Mouse (Mus musculus) central nervous system, embryonic 11.5 days (tissue): ENCODE data around the gene Klhdc3. TPM values are rescaled to one million over a fixed set of nuclear protein-coding genes. Genes with fewer than 3 reads are reported as not detected.

Experiments
- polyA plus RNA-seq: library from polyadenylated mRNA; depleted of rRNA; stranded (reverse); fragments of >200 nt; gene quantifications from 2 replicates; pipeline ENCODE4 v1.2.3, GENCODE M21; 2012; rRNA removed

Gene Klhdc3
- 94.0 and 115 TPM in 2 replicates for polyA plus RNA-seq

DNA sequence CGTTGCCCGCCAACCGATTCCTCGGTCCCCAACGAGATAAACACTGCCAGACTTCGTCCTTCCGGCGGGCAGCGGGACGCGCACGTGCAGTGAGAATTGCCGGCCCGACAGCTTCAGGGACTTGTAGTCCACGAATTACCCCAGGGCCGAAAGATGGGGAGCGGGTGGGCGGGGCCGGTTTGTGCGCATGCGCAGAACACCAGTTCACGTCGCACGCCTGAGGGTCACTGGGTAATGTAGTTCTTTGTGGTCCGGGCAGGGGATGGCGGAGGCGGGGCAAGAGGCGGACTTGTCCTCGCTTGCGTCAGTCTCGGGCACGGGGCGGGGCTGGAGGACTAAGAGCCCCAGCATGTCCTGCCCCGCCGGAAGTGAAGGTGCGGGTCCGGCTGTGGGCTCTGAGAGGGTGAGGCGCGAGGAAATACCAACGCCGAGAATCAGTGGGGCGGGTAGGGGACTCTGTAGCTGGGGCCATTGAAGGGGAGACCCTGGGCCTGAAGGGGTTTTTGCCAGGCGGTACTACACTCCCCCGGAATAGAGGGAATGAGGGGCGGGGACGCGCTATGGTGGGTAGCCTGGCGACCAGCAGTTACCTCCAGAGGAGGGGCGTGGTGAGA lies at the start of gene Klhdc3:
Gene Klhdc3, minus strand, starts transcription at position 155 of the 614 bp plus-strand sequence.

DNA sequence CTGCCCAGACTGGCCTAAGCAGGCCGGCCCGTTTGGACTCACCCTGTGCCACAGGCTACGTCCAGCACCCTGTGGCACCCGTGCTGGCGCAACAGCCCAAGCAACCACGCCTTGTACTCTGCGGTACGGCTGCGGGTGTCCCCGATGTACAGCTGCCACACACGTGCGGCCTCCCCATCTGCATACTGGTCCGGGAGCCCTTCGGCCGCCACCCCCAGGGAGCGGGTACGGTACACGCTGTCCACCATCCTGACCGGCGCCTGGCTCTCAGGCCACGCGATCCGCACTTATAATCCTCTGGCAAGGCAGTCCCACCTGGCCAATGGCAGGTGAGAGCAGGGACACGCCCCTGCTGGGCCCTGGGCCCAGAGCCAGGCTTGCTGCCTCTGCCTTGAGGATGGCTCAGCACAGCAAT lies 48.2 kb upstream of the Klhdc3 start, which contains the start of gene Gnmt:
Gene Gnmt, minus strand, starts transcription at position 265 of the 415 bp plus-strand sequence.

GRCm38 (mm10) chr17:46710959-46711597 lies 30.4 kb upstream of the Klhdc3 start, which contains the start of gene Pex6:
Gene Pex6, plus strand, starts transcription at chr17:46711463.

GRCm38 (mm10) chr17:46704887-46705835 lies 24.4 kb upstream of the Klhdc3 start, which contains the start of gene Ppp2r5d:
Gene Ppp2r5d, minus strand, starts transcription at chr17:46705111.

GRCm38 (mm10) chr17:46678416-46678815 lies 2.3 kb downstream of the Klhdc3 start, which contains the start of gene Mea1:
Gene Mea1, plus strand, starts transcription at chr17:46678793.

GRCm38 (mm10) chr17:46673850-46674529 lies 6.7 kb downstream of the Klhdc3 start, which contains the start of gene Rrp36:
Gene Rrp36, minus strand, starts transcription at chr17:46674352.

GRCm38 (mm10) chr17:46650232-46651031 lies 30.3 kb downstream of the Klhdc3 start, which contains the start of gene Cul7:
Gene Cul7, plus strand, starts transcription at chr17:46650337.

DNA sequence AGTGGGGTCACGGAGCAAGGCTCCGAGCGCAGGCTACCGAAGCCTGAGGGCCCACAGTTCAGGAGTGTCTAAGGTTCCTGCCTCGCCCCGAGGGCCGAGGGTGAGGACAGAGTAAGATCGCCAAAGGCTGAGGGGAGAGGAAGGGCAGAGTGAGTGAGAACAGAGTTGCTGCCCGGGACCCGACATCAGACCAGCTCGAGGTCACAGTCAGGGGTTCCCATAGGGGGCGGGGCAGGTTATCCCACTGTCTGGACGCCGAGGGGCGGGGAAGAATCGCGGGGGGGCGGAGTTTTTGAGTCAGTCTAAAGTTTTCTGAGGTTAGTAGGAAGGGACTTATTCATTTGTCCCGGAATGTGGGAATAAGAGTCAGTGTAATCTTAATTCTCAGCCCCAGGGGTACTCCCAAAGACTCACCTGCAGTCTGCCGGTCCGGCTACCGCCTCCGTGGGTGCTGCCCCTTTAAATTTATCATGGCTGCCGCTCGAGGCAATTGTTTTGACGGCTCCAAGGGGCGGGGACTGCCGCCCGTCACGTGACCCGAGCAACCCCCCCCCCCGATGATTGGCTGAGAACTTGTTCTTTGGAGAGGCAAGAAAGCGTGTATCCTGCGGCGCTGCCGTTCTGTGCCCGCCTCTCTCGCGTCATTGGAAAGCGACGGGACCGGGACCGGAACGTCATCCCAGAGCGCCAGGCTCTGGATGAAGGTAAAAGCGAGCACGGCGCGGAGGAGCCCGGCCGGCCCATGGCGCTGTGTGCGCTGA lies 35.0 kb downstream of the Klhdc3 start, which contains the start of the genes Klc4 and Mrpl2:
Gene Klc4, minus strand, starts transcription at position 462 of the 761 bp plus-strand sequence.
Gene Mrpl2, plus strand, starts transcription at position 669 of the 761 bp plus-strand sequence.

GRCm38 (mm10) chr17:46628791-46629684 lies 51.7 kb downstream of the Klhdc3 start, which contains the start of gene Ptk7:
Gene Ptk7, minus strand, starts transcription at chr17:46629504.

Other genes starting within 250 kb of the Klhdc3 start
- 0.05 TPM in 1 of 2 replicates, not detected in the other for gene Slc22a7, start 242.5 kb downstream of the Klhdc3 start, polyA plus RNA-seq
- gene Ttbk1, start 193.2 kb downstream of the Klhdc3 start, polyA plus RNA-seq, result 8.5 and 13.5 TPM in 2 replicates
- 48.0 and 86.4 TPM in 2 replicates for gene Dnph1, start 184.2 kb downstream of the Klhdc3 start, polyA plus RNA-seq
- 16.7 and 24.6 TPM in 2 replicates for gene Cul9, start 134.5 kb downstream of the Klhdc3 start, polyA plus RNA-seq
- 34.7 and 64.2 TPM in 2 replicates for gene Srf, start 124.7 kb downstream of the Klhdc3 start, polyA plus RNA-seq
- gene Ptk7, start 51.4 kb downstream of the Klhdc3 start, polyA plus RNA-seq, result 40.7 and 60.1 TPM in 2 replicates
- gene Klc4, start 34.9 kb downstream of the Klhdc3 start, polyA plus RNA-seq, result 25.8 and 35.8 TPM in 2 replicates
- 63.5 and 65.5 TPM in 2 replicates for gene Mrpl2, start 34.7 kb downstream of the Klhdc3 start, polyA plus RNA-seq
- 89.0 and 89.5 TPM in 2 replicates for gene Cul7, start 30.6 kb downstream of the Klhdc3 start, polyA plus RNA-seq
- gene Rrp36, start 6.6 kb downstream of the Klhdc3 start, polyA plus RNA-seq, result 43.1 and 50.9 TPM in 2 replicates
- gene Mea1, start 2.1 kb downstream of the Klhdc3 start, polyA plus RNA-seq, result 117 and 118 TPM in 2 replicates
- gene Ppp2r5d, start 24.2 kb upstream of the Klhdc3 start, polyA plus RNA-seq, result 106 and 117 TPM in 2 replicates
- gene Pex6, start 30.5 kb upstream of the Klhdc3 start, polyA plus RNA-seq, result 33.4 and 35.8 TPM in 2 replicates
- 0.88 and 1.5 TPM in 2 replicates for gene Gnmt, start 48.3 kb upstream of the Klhdc3 start, polyA plus RNA-seq
- 45.3 and 56.8 TPM in 2 replicates for gene Cnpy3, start 71.3 kb upstream of the Klhdc3 start, polyA plus RNA-seq
- 0.16 and 0.22 TPM in 2 replicates for gene Ptcra, start 82.8 kb upstream of the Klhdc3 start, polyA plus RNA-seq
- 39.4 and 41.2 TPM in 2 replicates for gene 2310039H08Rik, start 91.7 kb upstream of the Klhdc3 start, polyA plus RNA-seq
- gene Rpl7l1, start 101.8 kb upstream of the Klhdc3 start, polyA plus RNA-seq, result 145 and 156 TPM in 2 replicates
- gene Bicral, start 177.6 kb upstream of the Klhdc3 start, polyA plus RNA-seq, result 7.2 and 11.8 TPM in 2 replicates
- 31.5 and 56.9 TPM in 2 replicates for gene Tbcc, start 209.8 kb upstream of the Klhdc3 start, polyA plus RNA-seq
- not detected in 2 replicates for gene Prph2, start 229.5 kb upstream of the Klhdc3 start, polyA plus RNA-seq